Mouse (Mus musculus) hindbrain, embryonic 12.5 days (tissue): Measurements from ENCODE around the gene Pakap. TPM values are rescaled to one million over a fixed set of nuclear protein-coding genes. Genes with fewer than 3 reads are reported as not detected.

Source experiments
- ATAC-seq: fragments of 200-750 bp; cut with Nextera tagmentation; 2 replicates; pipeline ENCODE4 v1.8.0; 2017; ENCODE audit warnings: moderate TSS enrichment; ENCODE audit not compliant: low FRiP score
- H3K27ac ChIP-seq: fragments of 300-500 bp; sonication (generic); 2 replicates; pipeline ENCODE4 v1.5.1; 2016; ENCODE audit warnings: mild to moderate bottlenecking
- H3K27me3 ChIP-seq: fragments of 300-500 bp; sonication (generic); 2 replicates; pipeline ENCODE4 v1.6.1; 2016; ENCODE audit warnings: mild to moderate bottlenecking
- H3K36me3 ChIP-seq: fragments of 300-500 bp; sonication (generic); 2 replicates; pipeline ENCODE4 v1.6.1; 2016; ENCODE audit warnings: mild to moderate bottlenecking
- H3K4me1 ChIP-seq: fragments of 300-500 bp; sonication (generic); 2 replicates; pipeline ENCODE4 v1.6.1; 2016
- H3K4me2 ChIP-seq: fragments of 300-500 bp; sonication (generic); replicated peaks from 2 replicates; pipeline ENCODE4 v1.6.1; 2016; ENCODE audit warnings: mild to moderate bottlenecking
- H3K4me3 ChIP-seq: fragments of 300-500 bp; sonication (generic); 2 replicates; pipeline ENCODE4 v1.5.1; 2016; ENCODE audit warnings: mild to moderate bottlenecking
- H3K9ac ChIP-seq: fragments of 300-500 bp; sonication (generic); 2 replicates; pipeline ENCODE4 v1.6.1; 2016; ENCODE audit warnings: mild to moderate bottlenecking, moderate library complexity
- H3K9me3 ChIP-seq: fragments of 300-500 bp; sonication (generic); replicated peaks from 2 replicates; pipeline ENCODE4 v1.6.1; 2016; ENCODE audit warnings: mild to moderate bottlenecking
- WGBS: fragments of 180-500 bp; shearing (Covaris S2); methylation state at CpG from one replicate; pipeline ENCODE4 v1.1.7; 2016; 5-methylcytosine and 5-hydroxymethylcytosine counted together
- polyA plus RNA-seq: library from polyadenylated mRNA; unstranded; fragments of >200 nt; fragmentation: Nextera tagmentation; extraction: Ambion mirVana; gene quantifications from 2 replicates; pipeline ENCODE4 v1.2.1, GENCODE M21; 2016

The Pakap gene
- polyA plus RNA-seq, 1 experiment from 2014 or later: 28.1 TPM

- 83% methylated on average over 7 of the region's 7 CpGs for WGBS
- Histone ChIP-seq H3K36me3 (no peaks in the 10 kb centered on the region), H3K4me1 (no peaks in the 10 kb centered on the region), H3K27ac (no peak overlapping the region), H3K27me3 (no peaks in the 10 kb centered on the region), H3K9me3 (no peaks in the 10 kb centered on the region), H3K4me2 (no peak overlapping the region), H3K9ac (no peak overlapping the region), H3K4me3 (no peak overlapping the region)
- no peak for ATAC-seq
Measured at GRCm38 (mm10) chr4:57704575-57704974, 136.6 kb downstream of the Pakap start.

- ATAC-seq: no peak
- no peaks in the 10 kb centered on the region for H3K9me3 ChIP-seq
- no peaks in the 10 kb centered on the region for H3K27me3 ChIP-seq
- no peak overlapping the region for H3K27ac ChIP-seq
- no peak overlapping the region for H3K4me2 ChIP-seq
- no peaks in the 10 kb centered on the region for H3K36me3 ChIP-seq
- no peak overlapping the region for H3K9ac ChIP-seq
- no peak overlapping the region for H3K4me3 ChIP-seq
- peaks cover 4% of the 10 kb centered on the region; the same call in 1 of the 2 replicates for H3K4me1 ChIP-seq
Measured at GRCm38 (mm10) chr4:57715849-57716248, 147.9 kb downstream of the Pakap start.

GRCm38 (mm10) chr4:57716735-57717134 lies 148.8 kb downstream of the Pakap start:
- no peak; the same call in 1 of the 2 replicates for ATAC-seq
- Histone ChIP-seq H3K4me2 (no peak overlapping the region), H3K27ac (no peak overlapping the region), H3K27me3 (no peaks in the 10 kb centered on the region), H3K4me1 (peaks cover 4% of the 10 kb centered on the region; the same call in 1 of the 2 replicates), H3K4me3 (no peak overlapping the region), H3K9me3 (no peaks in the 10 kb centered on the region), H3K36me3 (no peaks in the 10 kb centered on the region), H3K9ac (no peak overlapping the region)
- WGBS: 37% methylated on average over 4 of the region's 4 CpGs

- Histone ChIP-seq H3K4me3 (no peak within 1 kb of the TSS), H3K9me3 (no peaks in the 10 kb centered on the region), H3K4me2 (no peak within 1 kb of the TSS), H3K27ac (no peak within 1 kb of the TSS), H3K4me1 (peaks cover 4% of the 10 kb centered on the region; the same call in 1 of the 2 replicates), H3K27me3 (no peaks in the 10 kb centered on the region), H3K36me3 (no peaks in the 10 kb centered on the region), H3K9ac (no peak within 1 kb of the TSS)
- ATAC-seq: no peak
- WGBS: 83% methylated on average over 9 of the region's 9 CpGs
Measured at GRCm38 (mm10) chr4:57717354-57717753, 149.4 kb downstream of the Pakap start, which contains the start of gene Akap2. Gene Akap2, plus strand, starts transcription at chr4:57717657.

GRCm38 (mm10) chr4:57719370-57719769 lies 151.4 kb downstream of the Pakap start:
- H3K27me3 ChIP-seq: no peaks in the 10 kb centered on the region
- no peak overlapping the region for H3K4me2 ChIP-seq
- no peaks in the 10 kb centered on the region for H3K36me3 ChIP-seq
- no peak overlapping the region for H3K4me3 ChIP-seq
- peaks cover 4% of the 10 kb centered on the region; the same call in 1 of the 2 replicates for H3K4me1 ChIP-seq
- 93% methylated on average over 1 of the region's 1 CpGs for WGBS
- H3K9me3 ChIP-seq: no peaks in the 10 kb centered on the region
- no peak for ATAC-seq
- H3K27ac ChIP-seq: no peak overlapping the region
- H3K9ac ChIP-seq: no peak overlapping the region

- Histone ChIP-seq H3K9ac (no peak overlapping the region), H3K9me3 (no peaks in the 10 kb centered on the region), H3K36me3 (no peaks in the 10 kb centered on the region), H3K4me3 (no peak overlapping the region), H3K27me3 (no peaks in the 10 kb centered on the region), H3K4me1 (peaks cover 4% of the 10 kb centered on the region; the same call in 1 of the 2 replicates), H3K4me2 (no peak overlapping the region), H3K27ac (no peak overlapping the region)
- ATAC-seq: no peak
- 27% methylated on average over 7 of the region's 7 CpGs for WGBS
Measured at GRCm38 (mm10) chr4:57720869-57721361, 152.9 kb downstream of the Pakap start.

GRCm38 (mm10) chr4:57722296-57722695 lies 154.3 kb downstream of the Pakap start:
- Histone ChIP-seq H3K9me3 (no peaks in the 10 kb centered on the region), H3K36me3 (no peaks in the 10 kb centered on the region), H3K4me2 (no peak overlapping the region), H3K27ac (no peak overlapping the region), H3K27me3 (no peaks in the 10 kb centered on the region), H3K4me3 (no peak overlapping the region), H3K9ac (no peak overlapping the region), H3K4me1 (peaks cover 4% of the 10 kb centered on the region; the same call in 1 of the 2 replicates)
- no peak for ATAC-seq
- 84% methylated on average over 4 of the region's 4 CpGs for WGBS

GRCm38 (mm10) chr4:57723659-57724058 lies 155.7 kb downstream of the Pakap start:
- H3K4me2 ChIP-seq: no peak overlapping the region
- 0 out of 2 replicates have a peak, but pooled peaks cover 4% of the 10 kb centered on the region for H3K4me1 ChIP-seq
- ATAC-seq: no peak
- no peaks in the 10 kb centered on the region for H3K36me3 ChIP-seq
- no peak overlapping the region for H3K9ac ChIP-seq
- no peaks in the 10 kb centered on the region for H3K9me3 ChIP-seq
- no peak overlapping the region for H3K27ac ChIP-seq
- no peaks in the 10 kb centered on the region for H3K27me3 ChIP-seq
- H3K4me3 ChIP-seq: no peak overlapping the region
- 58% methylated on average over 2 of the region's 2 CpGs for WGBS

- Histone ChIP-seq H3K9me3 (no peaks in the 10 kb centered on the region), H3K4me2 (no peak overlapping the region), H3K4me1 (0 out of 2 replicates have a peak, but pooled peaks cover 3% of the 10 kb centered on the region), H3K4me3 (no peak overlapping the region), H3K27me3 (no peaks in the 10 kb centered on the region), H3K27ac (no peak overlapping the region), H3K9ac (no peak overlapping the region), H3K36me3 (no peaks in the 10 kb centered on the region)
- 70% methylated on average over 1 of the region's 1 CpGs for WGBS
- no peak for ATAC-seq
Measured at GRCm38 (mm10) chr4:57725569-57725968, 157.6 kb downstream of the Pakap start.

GRCm38 (mm10) chr4:57728611-57729183 lies 160.7 kb downstream of the Pakap start:
- Histone ChIP-seq H3K27ac (no peak overlapping the region), H3K9ac (no peak overlapping the region), H3K36me3 (no peaks in the 10 kb centered on the region), H3K4me3 (no peak overlapping the region), H3K4me1 (no peaks in the 10 kb centered on the region), H3K4me2 (no peak overlapping the region), H3K27me3 (no peaks in the 10 kb centered on the region), H3K9me3 (no peaks in the 10 kb centered on the region)
- no peak for ATAC-seq
- 87% methylated on average over 4 of the region's 4 CpGs for WGBS

GRCm38 (mm10) chr4:57730047-57730446 lies 162.1 kb downstream of the Pakap start:
- H3K4me2 ChIP-seq: no peak overlapping the region
- no peaks in the 10 kb centered on the region for H3K4me1 ChIP-seq
- H3K27me3 ChIP-seq: no peaks in the 10 kb centered on the region
- no peak for ATAC-seq
- no peaks in the 10 kb centered on the region for H3K36me3 ChIP-seq
- WGBS: 93% methylated on average over 6 of the region's 6 CpGs
- no peaks in the 10 kb centered on the region for H3K9me3 ChIP-seq
- no peak overlapping the region for H3K9ac ChIP-seq
- H3K27ac ChIP-seq: no peak overlapping the region
- no peak overlapping the region for H3K4me3 ChIP-seq

GRCm38 (mm10) chr4:57730801-57731598 lies 163.0 kb downstream of the Pakap start:
- H3K4me1 ChIP-seq: no peaks in the 10 kb centered on the region
- 80% methylated on average over 11 of the region's 11 CpGs for WGBS
- no peak for ATAC-seq

More at GRCm38 (mm10) chr4:57730801-57731598, 163.0 kb downstream of the Pakap start:
- Histone ChIP-seq H3K4me2 (no peak overlapping the region), H3K9me3 (no peaks in the 10 kb centered on the region), H3K36me3 (no peaks in the 10 kb centered on the region), H3K27ac (no peak overlapping the region), H3K9ac (no peak overlapping the region), H3K27me3 (no peaks in the 10 kb centered on the region), H3K4me3 (no peak overlapping the region)
